Mouse (Mus musculus) limb, embryonic 13.5 days (tissue): ENCODE data around the gene Tbl1x. TPM values are rescaled to one million over a fixed set of nuclear protein-coding genes. Genes with fewer than 3 reads are reported as not detected.

ENCODE experiments used
- ATAC-seq: fragments of 200-750 bp; cut with Nextera tagmentation; 2 replicates; pipeline ENCODE4 v1.8.0; 2017; ENCODE audit warnings: low read depth, moderate number of reproducible peaks, moderate TSS enrichment; ENCODE audit not compliant: low FRiP score
- H3K27ac ChIP-seq: fragments of 300-500 bp; sonication (generic); 2 replicates; pipeline ENCODE4 v1.5.1; 2015; ENCODE audit warnings: inconsistent platforms, mild to moderate bottlenecking, moderate library complexity
- H3K27me3 ChIP-seq: fragments of 300-500 bp; sonication (generic); 2 replicates; pipeline ENCODE4 v1.6.1; 2015; ENCODE audit warnings: mild to moderate bottlenecking, inconsistent platforms
- H3K36me3 ChIP-seq: fragments of 300-500 bp; sonication (generic); 2 replicates; pipeline ENCODE4 v1.6.1; 2015; ENCODE audit warnings: inconsistent platforms, mild to moderate bottlenecking, moderate library complexity
- H3K4me1 ChIP-seq: fragments of 300-500 bp; sonication (generic); 2 replicates; pipeline ENCODE4 v1.6.1; 2015; ENCODE audit warnings: inconsistent platforms
- H3K4me2 ChIP-seq: fragments of 300-500 bp; sonication (generic); replicated peaks from 2 replicates; pipeline ENCODE4 v1.6.1; 2015; ENCODE audit warnings: inconsistent platforms, mild to moderate bottlenecking, moderate library complexity
- H3K4me3 ChIP-seq: fragments of 300-500 bp; sonication (generic); 2 replicates; pipeline ENCODE4 v1.5.1; 2015; ENCODE audit warnings: moderate library complexity, mild to moderate bottlenecking, inconsistent platforms
- H3K9ac ChIP-seq: fragments of 300-500 bp; sonication (generic); 2 replicates; pipeline ENCODE4 v1.6.1; 2015; ENCODE audit warnings: mild to moderate bottlenecking, inconsistent platforms
- H3K9me3 ChIP-seq: fragments of 300-500 bp; sonication (generic); 2 replicates; pipeline ENCODE4 v1.6.1; 2016; ENCODE audit warnings: inconsistent platforms
- WGBS: fragments of 180-500 bp; shearing (Covaris S2); methylation state at CpG from one replicate; pipeline ENCODE4 v1.1.7; 2015; 5-methylcytosine and 5-hydroxymethylcytosine counted together
- polyA plus RNA-seq: library from polyadenylated mRNA; unstranded; fragments of >200 nt; fragmentation: Nextera tagmentation; extraction: Ambion mirVana; gene quantifications from 2 replicates; pipeline ENCODE4 v1.2.1, GENCODE M21; 2015

Gene Tbl1x
- 83.3 and 84.0 TPM in 2 replicates for polyA plus RNA-seq

DNA sequence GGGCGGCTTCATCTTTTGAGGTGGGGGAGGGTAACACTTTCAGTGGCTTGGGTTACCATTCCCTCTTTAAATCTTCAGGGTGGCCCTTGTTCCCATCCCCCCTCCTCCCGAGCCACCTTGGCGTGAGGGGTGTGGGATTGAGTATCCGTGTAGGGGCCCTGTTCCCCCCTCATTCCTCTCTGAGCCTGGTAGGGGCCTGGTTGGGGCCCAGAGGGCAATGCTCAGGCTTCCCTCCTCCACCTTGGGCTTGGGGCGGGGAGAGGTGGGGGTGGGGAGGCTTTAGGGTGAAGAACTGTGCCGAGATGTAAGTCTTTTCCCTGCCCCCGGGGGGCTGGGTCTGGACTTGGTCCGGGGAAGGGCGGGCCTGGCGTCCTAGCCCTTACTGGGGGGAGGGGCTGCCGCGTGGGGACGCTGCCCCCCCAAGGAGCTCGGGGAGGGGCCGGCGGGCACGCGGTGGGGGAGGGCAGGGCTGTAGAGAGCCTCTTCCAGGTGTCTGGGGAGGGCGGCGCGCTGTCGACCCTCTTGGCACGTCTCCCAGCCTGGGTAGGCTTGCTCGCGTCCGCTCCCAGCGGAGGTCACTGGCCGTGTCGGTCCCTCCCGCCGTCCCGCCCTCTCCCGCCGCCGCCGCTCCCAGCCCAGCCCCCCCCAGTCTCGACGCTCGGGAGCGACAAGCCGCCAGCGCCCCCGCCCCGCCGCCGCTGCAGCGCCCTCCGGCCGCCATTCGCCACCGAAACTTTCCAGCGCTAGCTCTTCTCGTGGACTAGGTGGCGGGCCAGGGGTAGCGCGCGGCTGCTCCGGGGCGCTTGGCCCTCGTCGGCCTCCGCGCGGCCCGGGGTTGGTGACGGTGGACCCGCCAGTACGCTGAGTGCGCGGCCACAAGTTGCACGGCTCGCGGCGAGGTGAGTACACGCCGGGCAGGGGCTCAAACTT is at the start of gene Tbl1x:
TSS of gene Tbl1x (plus strand) at position 643 of the 930 bp plus-strand sequence.
- Histone ChIP-seq H3K4me1 (peaks cover 16% of the 10 kb centered on the region), H3K27me3 (no peaks in the 10 kb centered on the region), H3K9me3 (no peaks in the 10 kb centered on the region), H3K36me3 (no peaks in the 10 kb centered on the region), H3K4me2 (peak within 1 kb of the TSS; percentile 62), H3K27ac (peak within 1 kb of the TSS; percentile 96), H3K4me3 (peak within 1 kb of the TSS; percentile 63), H3K9ac (peak within 1 kb of the TSS; percentile 89)
- ATAC-seq, result peak; percentile 78
- WGBS, result 14% methylated on average over 25 of the region's 76 CpGs

DNA sequence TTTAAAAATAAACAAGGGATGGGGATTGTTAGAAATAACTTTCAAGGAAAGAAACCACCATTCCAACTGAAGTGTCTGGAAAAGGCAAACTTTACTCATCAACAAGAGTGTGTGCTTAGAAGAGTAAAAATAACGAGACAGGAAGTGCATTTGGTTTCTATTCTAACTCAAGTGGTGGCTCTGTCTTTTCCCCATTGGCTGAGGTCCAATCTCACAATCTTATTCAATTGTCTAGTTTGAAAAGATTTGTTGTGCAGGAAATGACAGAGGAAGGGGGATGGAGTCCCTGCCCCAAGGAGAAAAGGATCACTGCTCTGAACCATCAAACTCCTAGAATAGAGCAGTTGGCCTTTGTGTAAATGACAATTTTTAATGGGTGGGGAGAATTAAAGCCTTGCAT is 41.6 kb upstream of the Tbl1x start:
- Histone ChIP-seq H3K9ac (no peak overlapping the region), H3K4me2 (no peak overlapping the region), H3K4me3 (no peak overlapping the region), H3K27ac (no peak overlapping the region), H3K4me1 (no peaks in the 10 kb centered on the region), H3K27me3 (no peaks in the 10 kb centered on the region), H3K36me3 (no peaks in the 10 kb centered on the region), H3K9me3 (no peaks in the 10 kb centered on the region)
- ATAC-seq, result no peak
- 61% methylated on average over 1 of the region's 1 CpGs for WGBS

DNA sequence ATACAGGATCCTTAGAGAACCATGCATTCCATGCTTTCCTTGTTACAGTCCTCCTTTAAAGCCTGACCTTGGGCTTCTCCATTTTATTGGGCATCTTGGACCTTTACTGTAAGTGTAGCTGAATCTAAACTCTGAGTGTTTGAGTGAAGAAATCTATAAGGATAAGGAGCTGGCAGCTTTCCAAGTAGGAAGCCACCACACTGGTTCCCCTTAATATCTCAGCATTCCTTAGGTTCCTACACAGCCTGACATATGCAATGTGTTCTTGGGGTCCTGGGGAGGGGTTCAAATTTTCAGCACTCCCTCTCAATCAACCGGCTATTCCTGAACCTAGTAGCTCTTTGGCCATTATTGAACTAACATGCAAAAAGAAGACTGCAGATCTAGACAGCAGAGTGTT is 38.0 kb upstream of the Tbl1x start:
- no peak overlapping the region for H3K9ac ChIP-seq
- H3K27ac ChIP-seq, result no peak overlapping the region
- 74% methylated on average over 1 of the region's 1 CpGs for whole genome bisulfite sequencing
- H3K36me3 ChIP-seq, result no peaks in the 10 kb centered on the region
- no peaks in the 10 kb centered on the region for H3K4me1 ChIP-seq
- H3K27me3 ChIP-seq, result no peaks in the 10 kb centered on the region
- H3K4me3 ChIP-seq, result no peak overlapping the region
- H3K9me3 ChIP-seq, result no peaks in the 10 kb centered on the region
- ATAC-seq, result no peak
- no peak overlapping the region for H3K4me2 ChIP-seq

DNA sequence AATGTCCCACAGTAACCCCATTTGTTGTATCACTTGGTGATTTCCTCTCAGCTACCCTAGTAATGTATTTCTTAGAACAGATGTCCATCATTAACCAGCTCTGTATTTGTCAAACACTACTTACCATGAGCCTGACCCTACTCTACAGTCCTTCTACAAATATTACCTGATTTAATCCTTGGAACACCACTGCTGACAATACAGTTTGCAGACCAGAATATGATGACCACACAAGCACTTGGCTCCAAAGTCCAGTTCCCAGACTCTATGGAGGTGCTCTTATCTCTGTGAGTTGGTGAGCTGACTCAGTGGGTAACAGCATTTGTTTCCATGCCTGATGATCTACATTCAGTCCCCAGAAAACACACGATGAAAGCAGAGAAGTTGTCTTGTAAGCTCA is 37.3 kb upstream of the Tbl1x start:
- Histone ChIP-seq H3K4me1 (no peaks in the 10 kb centered on the region), H3K4me3 (no peak overlapping the region), H3K9ac (no peak overlapping the region), H3K36me3 (no peaks in the 10 kb centered on the region), H3K27me3 (no peaks in the 10 kb centered on the region), H3K27ac (no peak overlapping the region), H3K4me2 (no peak overlapping the region), H3K9me3 (no peaks in the 10 kb centered on the region)
- ATAC-seq, result no peak
- 83% methylated on average over 1 of the region's 1 CpGs for WGBS

DNA sequence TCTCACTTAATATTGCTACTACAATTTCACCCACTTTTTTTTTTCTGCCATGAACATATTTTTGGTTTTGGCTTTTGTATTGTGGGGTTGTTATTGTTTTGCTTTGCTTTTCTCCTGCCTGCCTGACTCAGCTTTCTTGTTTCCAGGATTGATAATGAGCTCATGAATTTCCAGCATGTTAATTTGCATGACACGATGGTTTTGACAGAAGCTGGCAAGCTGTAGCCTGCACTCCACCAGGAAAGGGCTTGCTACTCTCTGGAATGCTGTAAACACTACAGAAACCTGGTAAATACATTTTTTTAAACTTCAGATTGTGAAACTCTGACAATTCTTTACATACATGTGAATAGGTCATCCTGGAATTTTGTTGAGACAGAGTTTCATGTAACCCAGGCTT is 36.3 kb upstream of the Tbl1x start:
- H3K36me3 ChIP-seq, result no peaks in the 10 kb centered on the region
- WGBS, result 18% methylated on average over 1 of the region's 1 CpGs
- H3K4me1 ChIP-seq, result no peaks in the 10 kb centered on the region
- H3K27me3 ChIP-seq, result no peaks in the 10 kb centered on the region
- ATAC-seq, result no peak
- H3K9ac ChIP-seq, result no peak overlapping the region
- no peak overlapping the region for H3K27ac ChIP-seq
- no peak overlapping the region for H3K4me3 ChIP-seq
- no peak overlapping the region for H3K4me2 ChIP-seq
- no peaks in the 10 kb centered on the region for H3K9me3 ChIP-seq

DNA sequence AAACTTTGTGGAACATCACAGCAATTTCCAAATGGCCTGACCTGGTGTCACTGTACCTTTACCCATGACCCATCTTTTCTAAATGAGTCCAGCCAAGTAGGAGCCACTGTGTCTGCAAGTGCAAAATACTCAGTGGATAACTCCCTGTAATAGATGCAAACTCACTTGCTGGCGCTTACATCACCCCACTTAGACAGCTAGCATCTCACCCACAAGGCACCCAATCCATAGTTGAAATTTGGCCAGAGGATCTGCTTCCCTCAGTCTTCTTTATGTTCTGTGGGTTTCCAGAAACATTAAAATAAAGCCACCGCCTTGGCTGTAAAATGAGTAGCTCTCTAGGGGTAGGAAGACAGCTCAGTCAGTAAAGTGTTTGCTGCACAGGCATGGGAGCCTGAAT is 33.3 kb upstream of the Tbl1x start:
- Histone ChIP-seq H3K27ac (no peak overlapping the region), H3K27me3 (no peaks in the 10 kb centered on the region), H3K36me3 (no peaks in the 10 kb centered on the region), H3K9me3 (no peaks in the 10 kb centered on the region), H3K4me1 (no peaks in the 10 kb centered on the region), H3K4me3 (no peak overlapping the region), H3K9ac (no peak overlapping the region), H3K4me2 (no peak overlapping the region)
- ATAC-seq, result no peak
- 66% methylated on average over 2 of the region's 2 CpGs for WGBS

DNA sequence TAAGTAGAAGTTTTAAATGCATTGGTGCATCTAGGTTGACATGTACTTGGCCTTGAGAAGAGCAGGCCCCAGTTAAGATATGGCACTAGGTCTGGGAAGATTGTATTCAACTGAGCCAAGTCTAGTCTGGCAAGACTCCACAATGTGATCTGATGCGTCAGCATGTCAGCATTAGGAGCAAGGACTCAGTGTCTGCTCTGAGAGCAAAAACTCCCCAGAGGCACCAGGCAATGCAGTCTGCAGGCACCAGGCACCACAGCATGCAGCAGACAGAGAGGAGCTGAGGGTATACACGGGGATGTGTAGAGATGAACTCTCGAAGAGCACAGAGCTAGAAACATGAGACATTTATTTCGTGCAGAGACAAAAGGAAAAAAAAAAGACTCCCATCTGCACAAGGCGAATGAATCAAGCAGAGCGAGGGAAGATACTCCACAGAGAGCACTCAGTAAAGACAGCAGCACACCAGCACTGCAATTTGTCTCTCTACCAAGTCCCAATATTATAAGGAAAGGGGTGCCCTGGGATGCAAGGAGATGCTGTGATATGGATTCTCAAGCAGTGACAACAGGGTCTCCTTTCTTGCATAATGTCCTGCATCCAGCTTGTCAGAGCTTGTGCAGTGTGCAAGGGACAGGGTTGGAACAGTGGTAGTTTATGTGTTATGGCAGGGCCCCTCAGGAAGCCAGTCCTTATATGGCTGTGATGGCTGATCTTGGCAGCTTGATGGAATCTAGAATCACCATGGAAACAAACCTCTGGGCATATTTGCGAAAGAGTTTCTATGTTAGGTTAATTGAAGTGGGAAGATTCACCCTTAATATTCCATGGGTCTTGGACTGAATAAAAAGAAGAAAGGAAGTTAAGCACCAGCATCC is 22.7 kb upstream of the Tbl1x start:
- 67% methylated on average over 7 of the region's 7 CpGs for WGBS
- H3K27ac ChIP-seq, result no peak overlapping the region
- no peak overlapping the region for H3K4me2 ChIP-seq
- H3K36me3 ChIP-seq, result no peaks in the 10 kb centered on the region
- H3K9ac ChIP-seq, result no peak overlapping the region
- no peaks in the 10 kb centered on the region for H3K4me1 ChIP-seq
- no peaks in the 10 kb centered on the region for H3K27me3 ChIP-seq
- H3K9me3 ChIP-seq, result no peaks in the 10 kb centered on the region
- ATAC-seq, result no peak
- no peak overlapping the region for H3K4me3 ChIP-seq

DNA sequence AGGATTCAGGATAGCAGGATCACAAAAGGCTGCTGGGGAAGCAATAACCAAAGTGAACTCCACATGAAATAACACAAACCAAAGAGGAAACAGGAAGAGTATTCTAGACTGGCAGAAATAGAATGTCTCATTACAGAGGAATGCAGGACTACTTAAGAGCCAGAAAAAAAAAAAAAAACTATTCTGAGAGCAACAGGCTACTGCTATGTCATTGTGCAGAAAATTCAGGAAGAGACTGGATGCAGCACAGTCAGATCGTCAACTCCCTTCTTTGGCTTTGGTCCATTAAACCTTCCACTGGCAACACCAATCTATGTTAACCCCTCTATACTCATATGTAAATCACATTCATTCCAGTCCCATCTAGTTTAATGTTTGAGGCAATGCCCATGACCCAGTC is 20.7 kb upstream of the Tbl1x start:
- H3K36me3 ChIP-seq, result no peaks in the 10 kb centered on the region
- 76% methylated on average over 1 of the region's 1 CpGs for WGBS
- no peaks in the 10 kb centered on the region for H3K27me3 ChIP-seq
- no peaks in the 10 kb centered on the region for H3K9me3 ChIP-seq
- ATAC-seq, result no peak
- H3K9ac ChIP-seq, result no peak overlapping the region
- H3K27ac ChIP-seq, result no peak overlapping the region
- no peak overlapping the region for H3K4me3 ChIP-seq
- no peak overlapping the region for H3K4me2 ChIP-seq
- H3K4me1 ChIP-seq, result no peaks in the 10 kb centered on the region

DNA sequence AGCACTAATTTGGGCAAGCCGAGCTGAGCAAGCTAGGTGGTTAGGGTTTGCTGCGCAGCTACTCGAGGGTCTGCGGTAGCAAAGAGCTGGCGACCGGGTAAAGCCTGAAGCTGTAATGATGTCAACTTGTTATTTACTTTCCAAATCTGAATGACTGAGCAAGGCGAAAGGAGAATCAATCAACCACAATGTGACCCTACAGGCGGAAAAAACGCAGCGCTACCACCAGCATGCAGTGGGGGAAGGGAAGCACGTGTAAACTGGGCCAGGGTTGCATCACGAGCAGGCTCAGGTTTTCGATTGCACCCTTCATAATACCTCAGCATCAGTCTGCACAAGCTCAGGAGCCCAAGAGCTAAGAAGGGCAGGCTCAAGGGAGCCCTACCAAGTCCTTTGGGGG is 1.7 kb upstream of the Tbl1x start:
- H3K27me3 ChIP-seq, result no peaks in the 10 kb centered on the region
- H3K9me3 ChIP-seq, result no peaks in the 10 kb centered on the region
- H3K27ac ChIP-seq, result peak overlapping the region; percentile 96; the same call in 1 of the 2 replicates
- H3K36me3 ChIP-seq, result no peaks in the 10 kb centered on the region
- peaks cover 16% of the 10 kb centered on the region for H3K4me1 ChIP-seq
- ATAC-seq, result peak; percentile 66
- no peak overlapping the region for H3K9ac ChIP-seq
- H3K4me2 ChIP-seq, result peak overlapping the region; percentile 62
- 18% methylated on average over 13 of the region's 13 CpGs for WGBS
- peak overlapping the region; percentile 63 for H3K4me3 ChIP-seq

DNA sequence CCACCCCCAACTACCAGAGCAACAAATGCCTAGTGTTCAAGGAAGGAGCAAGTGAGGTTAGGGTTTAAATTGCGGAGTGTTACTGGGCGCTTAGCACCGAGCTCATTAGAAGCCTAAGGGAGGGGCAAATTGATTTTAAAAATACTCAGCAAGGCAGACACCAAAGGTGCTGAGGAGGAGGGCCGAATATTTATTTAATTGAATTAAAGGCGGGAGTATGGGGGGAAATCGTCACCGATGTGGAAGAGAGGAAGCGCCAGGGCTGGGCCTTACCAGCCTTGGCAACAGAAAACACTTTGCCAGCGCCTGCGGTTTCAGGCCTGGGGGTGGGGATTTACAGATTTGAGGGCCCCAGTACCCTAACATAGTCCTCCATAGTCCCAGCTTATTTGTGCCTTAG is 1.0 kb upstream of the Tbl1x start:
- ATAC-seq, result 0 out of 2 replicates have a peak, but pooled peaks have one; percentile 13
- H3K9me3 ChIP-seq, result no peaks in the 10 kb centered on the region
- H3K36me3 ChIP-seq, result no peaks in the 10 kb centered on the region
- WGBS, result 24% methylated on average over 10 of the region's 10 CpGs
- peaks cover 16% of the 10 kb centered on the region for H3K4me1 ChIP-seq
- H3K4me2 ChIP-seq, result peak overlapping the region; percentile 62
- peak overlapping the region; percentile 96 for H3K27ac ChIP-seq
- peak overlapping the region; percentile 63 for H3K4me3 ChIP-seq
- no peak overlapping the region for H3K9ac ChIP-seq
- H3K27me3 ChIP-seq, result no peaks in the 10 kb centered on the region

DNA sequence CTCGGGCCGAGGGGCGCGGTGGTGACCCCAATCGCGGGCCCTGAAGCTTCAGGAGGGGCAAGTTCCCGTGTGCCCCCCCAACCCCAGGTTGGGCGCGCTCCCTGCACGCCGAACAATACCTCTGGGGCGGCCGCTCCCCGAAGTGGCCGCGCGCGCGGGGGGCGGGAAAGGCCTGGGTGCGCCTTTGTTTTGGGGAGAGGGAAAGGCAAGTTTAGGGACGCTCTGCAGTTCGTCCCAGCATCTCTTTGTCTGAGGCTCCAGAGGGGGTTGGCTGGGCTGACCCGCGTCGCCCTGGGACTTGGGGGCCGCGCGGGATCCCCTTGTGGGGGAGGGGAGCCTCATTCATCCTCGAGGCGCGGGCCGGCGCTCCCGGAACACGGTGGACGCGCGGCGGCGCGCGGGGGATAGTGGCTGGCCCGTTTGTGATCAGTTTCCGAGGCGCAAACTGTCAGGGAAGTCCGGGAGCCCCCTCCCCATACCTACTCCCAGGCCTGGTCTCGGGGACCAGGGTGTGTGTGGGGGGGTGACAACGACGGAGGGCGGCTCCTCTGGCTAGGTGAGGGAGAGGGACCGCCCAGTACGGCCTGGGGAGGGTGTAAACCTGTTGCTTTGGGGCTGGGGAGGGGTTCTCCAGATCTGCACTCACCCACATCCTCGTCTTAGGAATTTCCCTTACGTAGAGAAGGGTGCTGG is 634 bp downstream of the Tbl1x start:
- Histone ChIP-seq H3K4me1 (peaks cover 22% of the 10 kb centered on the region), H3K9me3 (no peaks in the 10 kb centered on the region), H3K4me3 (peak overlapping the region; percentile 63), H3K36me3 (no peaks in the 10 kb centered on the region), H3K9ac (peak overlapping the region; percentile 89), H3K4me2 (peak overlapping the region; percentile 62), H3K27me3 (no peaks in the 10 kb centered on the region), H3K27ac (peak overlapping the region; percentile 96)
- ATAC-seq, result peak; percentile 26; the same call in 1 of the 2 replicates
- 19% methylated on average over 51 of the region's 55 CpGs for WGBS
